Mouse (Mus musculus): ENCODE data around the gene Oas3.

Gene Oas3

DNA sequence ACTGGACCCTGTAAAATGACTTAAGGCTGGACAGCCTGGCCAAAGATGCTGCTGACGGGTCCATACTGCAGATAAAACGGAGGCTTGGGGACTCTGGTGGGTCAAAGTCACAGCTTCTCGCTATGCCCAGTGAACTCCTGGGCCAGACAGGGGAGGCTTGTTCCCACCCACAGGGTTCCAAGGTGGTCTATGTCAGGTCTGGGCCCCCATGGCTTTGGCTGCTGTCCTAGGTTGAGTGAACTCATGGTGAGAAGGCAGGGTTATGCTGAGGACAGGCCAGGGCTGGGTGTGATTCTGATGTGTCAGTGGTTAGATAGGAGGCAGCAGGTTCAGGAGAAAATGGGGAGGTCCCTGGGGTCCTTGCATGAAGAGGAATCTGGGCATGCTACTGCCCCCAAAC, 73.8 kb downstream of the Oas3 start:
- no peak for DNase-seq (ENCODE audit: low spot score)
